Mouse (Mus musculus) cortical plate, adult 2 months (tissue): ENCODE data around the gene Ccdc38.

Experiments
- CTCF ChIP-seq: fragments of 200-500 bp; IDR thresholded peaks from 2 replicates; pipeline ENCODE4 v1.5.1; 2011; ENCODE audit warnings: mild to moderate bottlenecking, control low read depth, low read length; ENCODE audit not compliant: insufficient read depth; ENCODE audit errors: extremely low read depth
- POLR2A ChIP-seq: fragments of 200-500 bp; IDR thresholded peaks from 2 replicates; pipeline ENCODE4 v1.6.1; 2011; ENCODE audit warnings: mild to moderate bottlenecking, low read length, control low read depth; ENCODE audit not compliant: insufficient read depth; ENCODE audit errors: extremely low read depth

DNA sequence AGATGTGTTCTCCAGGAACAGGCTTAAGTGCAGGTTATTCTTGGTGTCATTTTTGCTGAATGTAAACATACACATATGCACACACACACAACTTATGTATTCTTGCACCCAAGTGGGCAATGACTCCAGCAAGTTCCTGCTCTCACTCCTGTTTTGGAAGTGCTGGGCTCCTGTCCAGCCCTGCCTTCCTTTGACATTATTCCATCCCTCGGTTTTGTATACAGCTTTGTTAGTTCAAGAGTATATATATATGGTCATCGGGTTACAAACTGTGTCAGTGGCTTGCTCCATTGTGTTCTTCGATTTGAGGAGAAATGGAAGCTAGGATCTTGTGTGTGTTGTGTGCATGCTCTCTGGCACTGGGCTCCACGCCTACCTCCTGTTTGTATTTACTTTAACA is 22.2 kb upstream of the Ccdc38 start:
- no peak for TF ChIP-seq CTCF
- TF ChIP-seq POLR2A: no peak
